Mouse (Mus musculus): ENCODE data around the gene 1700017B05Rik. TPM values are rescaled to one million over a fixed set of nuclear protein-coding genes. Genes with fewer than 3 reads are reported as not detected.

1700017B05Rik gene
- polyA plus RNA-seq, 1 experiment from 2014 or later, result 13.1 TPM

DNA sequence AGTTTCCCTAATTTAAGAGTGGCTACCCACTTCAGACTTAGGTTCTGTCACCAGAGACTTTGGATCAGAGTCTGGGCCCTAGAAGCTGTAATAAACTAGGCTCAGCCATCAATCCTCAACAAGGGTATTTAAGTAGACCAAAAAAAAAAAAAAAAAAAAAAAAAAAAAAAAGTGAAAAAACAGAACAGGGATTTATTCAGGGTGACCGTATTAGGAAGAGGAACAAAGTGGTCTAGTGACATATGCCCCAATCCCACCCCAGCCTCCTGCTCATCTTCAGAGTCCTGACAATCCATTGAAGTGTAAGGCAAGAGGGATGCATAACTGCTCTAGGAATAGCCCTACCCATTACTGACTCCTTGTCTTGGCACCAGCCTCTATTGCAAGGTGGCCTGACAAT is 40.9 kb upstream of the 1700017B05Rik start:
- Histone ChIP-seq H3K4me2 (ENCODE audit: low read length) (no peak overlapping the region), H3K27me3 (ENCODE audit: insufficient read depth, low read length) (no peaks in the 10 kb centered on the region), H3K9ac (ENCODE audit: low read depth, low read length) (no peak overlapping the region), H3K4me3 (replicated peaks; ENCODE audit: low read depth, low read length) (no peak overlapping the region), H3K27ac (no peak overlapping the region), H3K9me3 (replicated peaks; ENCODE audit: low read length) (no peaks in the 10 kb centered on the region; the same call in 1 of the 2 replicates), H3K4me1 (replicated peaks; ENCODE audit: insufficient read depth, low read length) (no peaks in the 10 kb centered on the region), H3K36me3 (ENCODE audit: insufficient read depth, low read length) (no peaks in the 10 kb centered on the region)
- DNase-seq (ENCODE audit: low spot score) (no peak), ATAC-seq (replicated peaks; ENCODE audit: low FRiP score, low read depth) (no peak)
- 89% methylated on average over 1 of the region's 1 CpGs for WGBS
- TF ChIP-seq CTCF (IDR thresholded peaks at IDR 0.05; ENCODE audit: low read depth), result no peak

DNA sequence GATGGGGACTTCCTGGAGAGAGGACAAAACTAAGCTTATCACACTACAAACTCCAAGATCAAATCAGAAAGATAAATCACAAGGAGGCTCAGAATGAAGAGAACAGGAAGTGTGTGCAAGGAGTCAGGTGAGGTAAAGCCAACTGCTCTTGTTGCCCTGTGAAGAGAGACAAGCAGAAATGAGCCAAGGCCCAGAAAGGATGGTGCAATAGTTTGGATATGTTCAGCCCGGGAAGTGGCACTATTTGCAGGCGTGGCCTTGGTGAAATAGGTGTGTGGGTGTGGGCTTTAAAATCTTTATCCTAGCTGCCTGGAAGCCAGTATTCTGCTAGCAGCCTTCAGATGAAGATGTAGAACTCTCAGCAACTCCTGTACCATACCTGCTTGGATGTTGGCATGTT is 38.4 kb upstream of the 1700017B05Rik start:
- Histone ChIP-seq H3K9ac (ENCODE audit: low read depth, low read length) (no peak overlapping the region), H3K27ac (no peak overlapping the region), H3K4me2 (ENCODE audit: low read length) (no peak overlapping the region), H3K36me3 (ENCODE audit: insufficient read depth, low read length) (no peaks in the 10 kb centered on the region), H3K4me3 (replicated peaks; ENCODE audit: low read depth, low read length) (no peak overlapping the region), H3K27me3 (ENCODE audit: insufficient read depth, low read length) (no peaks in the 10 kb centered on the region), H3K9me3 (replicated peaks; ENCODE audit: low read length) (no peaks in the 10 kb centered on the region; the same call in 1 of the 2 replicates), H3K4me1 (replicated peaks; ENCODE audit: insufficient read depth, low read length) (no peaks in the 10 kb centered on the region)
- DNase-seq (ENCODE audit: low spot score), result no peak
- no peak for TF ChIP-seq CTCF (IDR thresholded peaks at IDR 0.05; ENCODE audit: low read depth)
- no peak for ATAC-seq (replicated peaks; ENCODE audit: low FRiP score, low read depth)
- 81% methylated on average over 2 of the region's 2 CpGs for WGBS

DNA sequence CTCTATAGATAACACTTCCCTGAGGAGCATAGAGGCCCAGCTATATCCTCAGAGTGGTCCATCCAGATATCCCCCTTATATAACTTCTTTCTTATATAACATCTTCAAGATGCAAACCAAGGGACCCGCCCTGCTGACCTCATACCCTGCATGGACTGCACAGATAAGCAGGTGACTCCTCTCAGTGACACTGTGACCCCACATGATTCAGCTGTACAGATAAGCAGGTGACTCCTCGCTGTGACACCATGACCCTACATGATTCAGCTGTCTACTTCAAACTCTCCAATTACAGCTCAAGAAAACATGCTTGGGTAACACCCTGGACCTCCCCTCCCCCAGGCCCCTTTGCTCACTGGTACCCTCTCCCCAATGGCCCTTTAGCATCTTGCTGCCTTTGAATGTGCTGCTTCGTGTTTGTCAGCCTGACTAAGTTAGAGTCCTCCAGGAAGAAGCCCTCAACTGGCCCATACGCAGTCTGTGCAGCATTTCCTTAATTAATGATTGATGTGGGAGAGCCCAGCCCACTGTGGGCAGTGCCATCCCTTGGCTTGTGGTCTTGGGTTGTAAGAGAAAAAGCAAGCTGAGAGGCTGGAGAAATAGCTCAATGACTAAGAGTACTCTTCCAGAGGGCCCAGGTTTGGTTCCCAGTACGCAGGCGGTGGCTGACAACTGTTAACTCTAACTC is 37.5 kb upstream of the 1700017B05Rik start:
- Histone ChIP-seq H3K36me3 (ENCODE audit: insufficient read depth, low read length) (no peaks in the 10 kb centered on the region), H3K4me2 (ENCODE audit: low read length) (no peak overlapping the region), H3K27me3 (ENCODE audit: insufficient read depth, low read length) (no peaks in the 10 kb centered on the region), H3K4me1 (replicated peaks; ENCODE audit: insufficient read depth, low read length) (no peaks in the 10 kb centered on the region), H3K9me3 (replicated peaks; ENCODE audit: low read length) (no peaks in the 10 kb centered on the region; the same call in 1 of the 2 replicates), H3K4me3 (replicated peaks; ENCODE audit: low read depth, low read length) (no peak overlapping the region), H3K27ac (no peak overlapping the region), H3K9ac (ENCODE audit: low read depth, low read length) (no peak overlapping the region)
- WGBS, result 50% methylated on average over 6 of the region's 6 CpGs
- ATAC-seq (replicated peaks; ENCODE audit: low FRiP score, low read depth) (0 out of 2 replicates have a peak, but pooled peaks have one; percentile 10), DNase-seq (ENCODE audit: low spot score) (no peak)
- no peak for TF ChIP-seq CTCF (IDR thresholded peaks at IDR 0.05; ENCODE audit: low read depth)

DNA sequence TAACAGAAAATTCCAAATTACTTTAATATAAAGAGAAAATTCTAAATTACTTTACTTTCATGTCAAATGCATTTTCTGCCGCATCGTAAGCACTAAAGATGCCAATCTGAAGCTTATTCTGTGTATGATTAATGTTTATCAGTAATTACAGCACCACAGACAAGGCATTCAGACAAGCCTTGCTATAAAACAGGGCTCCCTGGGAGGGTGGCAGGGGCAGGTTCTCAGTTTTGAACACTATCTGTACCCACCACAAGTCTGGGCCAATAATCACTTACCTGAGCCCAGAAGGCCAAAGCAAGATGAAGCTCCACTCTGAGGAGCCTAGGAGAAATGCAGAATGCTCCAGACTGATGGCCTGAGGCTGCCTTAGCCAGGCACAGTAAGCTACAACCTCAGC is 35.5 kb upstream of the 1700017B05Rik start:
- 87% methylated on average over 2 of the region's 2 CpGs for WGBS
- no peak for ATAC-seq (replicated peaks; ENCODE audit: low FRiP score, low read depth)
- no peak for TF ChIP-seq CTCF (IDR thresholded peaks at IDR 0.05; ENCODE audit: low read depth)

DNA sequence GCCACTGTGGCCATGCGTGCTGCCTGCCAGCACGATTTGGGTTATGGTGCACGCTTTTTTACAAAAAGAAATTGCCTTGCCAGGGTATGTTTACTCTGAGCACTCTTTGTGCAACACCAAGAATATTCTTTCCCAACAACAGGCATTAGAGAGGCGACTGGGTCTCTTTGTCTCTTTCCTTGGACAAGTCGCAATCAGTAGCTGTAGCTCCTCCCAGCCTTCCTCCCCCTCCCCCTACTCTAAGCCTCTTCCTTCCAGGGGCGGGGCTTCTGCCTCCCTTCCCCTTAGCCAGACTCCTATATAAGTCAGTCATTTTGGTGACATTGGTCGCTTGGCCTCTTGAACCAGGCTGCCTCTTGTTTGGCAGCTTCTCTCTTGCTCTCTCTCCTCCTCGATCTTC is 33.9 kb upstream of the 1700017B05Rik start:
- ATAC-seq (replicated peaks; ENCODE audit: low FRiP score, low read depth) (no peak), DNase-seq (ENCODE audit: low spot score) (no peak)
- H3K9ac ChIP-seq (ENCODE audit: low read depth, low read length), result no peak overlapping the region
- no peaks in the 10 kb centered on the region for H3K27me3 ChIP-seq (ENCODE audit: insufficient read depth, low read length)
- no peak overlapping the region for H3K4me3 ChIP-seq (replicated peaks; ENCODE audit: low read depth, low read length)
- TF ChIP-seq CTCF (IDR thresholded peaks at IDR 0.05; ENCODE audit: low read depth), result no peak
- no peak overlapping the region for H3K27ac ChIP-seq
- 76% methylated on average over 8 of the region's 8 CpGs for WGBS
- no peaks in the 10 kb centered on the region for H3K4me1 ChIP-seq (replicated peaks; ENCODE audit: insufficient read depth, low read length)
- no peak overlapping the region for H3K4me2 ChIP-seq (ENCODE audit: low read length)
- H3K36me3 ChIP-seq (ENCODE audit: insufficient read depth, low read length), result no peaks in the 10 kb centered on the region
- H3K9me3 ChIP-seq (replicated peaks; ENCODE audit: low read length), result no peaks in the 10 kb centered on the region

More for the DNA sequence above, 35.5 kb upstream of the 1700017B05Rik start:
- H3K27ac ChIP-seq, result no peak overlapping the region
- H3K9ac ChIP-seq (ENCODE audit: low read depth, low read length), result no peak overlapping the region
- no peaks in the 10 kb centered on the region for H3K36me3 ChIP-seq (ENCODE audit: insufficient read depth, low read length)
- no peaks in the 10 kb centered on the region for H3K9me3 ChIP-seq (replicated peaks; ENCODE audit: low read length)
- no peaks in the 10 kb centered on the region for H3K27me3 ChIP-seq (ENCODE audit: insufficient read depth, low read length)
- no peak overlapping the region for H3K4me3 ChIP-seq (replicated peaks; ENCODE audit: low read depth, low read length)
- no peak for DNase-seq (ENCODE audit: low spot score)
- H3K4me1 ChIP-seq (replicated peaks; ENCODE audit: insufficient read depth, low read length), result no peaks in the 10 kb centered on the region
- no peak overlapping the region for H3K4me2 ChIP-seq (ENCODE audit: low read length)

DNA sequence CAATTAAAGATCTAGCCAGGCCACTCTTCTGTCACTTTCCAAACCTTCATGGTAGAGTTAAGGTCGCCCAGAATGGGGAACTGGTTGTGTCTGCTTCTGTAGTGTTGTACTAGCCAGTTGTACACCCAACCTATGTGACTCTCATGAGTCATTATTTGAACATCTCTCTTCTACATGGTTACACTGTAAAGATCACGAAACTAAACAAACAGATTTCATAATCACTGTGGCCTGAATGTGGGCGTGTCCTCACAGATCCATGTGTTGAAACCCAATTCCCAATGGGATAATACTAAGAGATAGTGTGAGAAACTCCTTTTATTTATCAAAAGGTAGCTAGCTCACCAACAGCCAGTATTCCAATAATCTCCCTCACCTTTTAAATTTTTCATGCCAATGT is 33.3 kb upstream of the 1700017B05Rik start:
- no peak for ATAC-seq (replicated peaks; ENCODE audit: low FRiP score, low read depth)
- no peak overlapping the region for H3K27ac ChIP-seq
- no peak for TF ChIP-seq CTCF (IDR thresholded peaks at IDR 0.05; ENCODE audit: low read depth)
- H3K27me3 ChIP-seq (ENCODE audit: insufficient read depth, low read length), result no peaks in the 10 kb centered on the region
- no peaks in the 10 kb centered on the region for H3K9me3 ChIP-seq (replicated peaks; ENCODE audit: low read length)
- no peaks in the 10 kb centered on the region for H3K36me3 ChIP-seq (ENCODE audit: insufficient read depth, low read length)
- WGBS, result 83% methylated on average over 3 of the region's 3 CpGs
- DNase-seq (ENCODE audit: low spot score), result no peak
- no peaks in the 10 kb centered on the region for H3K4me1 ChIP-seq (replicated peaks; ENCODE audit: insufficient read depth, low read length)
- H3K4me3 ChIP-seq (replicated peaks; ENCODE audit: low read depth, low read length), result no peak overlapping the region
- H3K9ac ChIP-seq (ENCODE audit: low read depth, low read length), result no peak overlapping the region
- H3K4me2 ChIP-seq (ENCODE audit: low read length), result no peak overlapping the region

DNA sequence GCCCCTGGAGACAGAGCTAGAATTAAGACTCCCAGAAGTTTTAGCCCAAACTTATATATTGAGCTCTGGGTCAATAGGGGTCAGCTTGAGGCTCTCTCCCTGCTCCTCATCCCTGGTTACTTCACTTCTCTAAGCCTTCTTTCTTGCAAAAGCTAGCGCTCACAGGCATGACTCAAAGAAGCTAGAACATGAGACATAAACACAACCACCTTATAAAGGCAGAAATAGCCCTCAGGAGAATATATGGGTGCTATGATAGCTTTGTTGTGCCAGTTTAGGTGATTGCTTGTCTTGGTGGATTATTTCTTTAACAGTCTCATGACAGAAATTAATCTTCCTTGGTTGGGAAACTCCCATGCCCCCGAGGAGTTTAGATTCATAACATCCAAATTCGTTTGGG is 32.5 kb upstream of the 1700017B05Rik start:
- Histone ChIP-seq H3K4me3 (replicated peaks; ENCODE audit: low read depth, low read length) (no peak overlapping the region), H3K27me3 (ENCODE audit: insufficient read depth, low read length) (no peaks in the 10 kb centered on the region), H3K4me2 (ENCODE audit: low read length) (no peak overlapping the region), H3K36me3 (ENCODE audit: insufficient read depth, low read length) (no peaks in the 10 kb centered on the region), H3K9ac (ENCODE audit: low read depth, low read length) (no peak overlapping the region), H3K4me1 (replicated peaks; ENCODE audit: insufficient read depth, low read length) (no peaks in the 10 kb centered on the region), H3K9me3 (replicated peaks; ENCODE audit: low read length) (no peaks in the 10 kb centered on the region), H3K27ac (no peak overlapping the region)
- no peak for DNase-seq (ENCODE audit: low spot score)
- WGBS, result 61% methylated on average over 3 of the region's 3 CpGs
- no peak for ATAC-seq (replicated peaks; ENCODE audit: low FRiP score, low read depth)
- no peak for TF ChIP-seq CTCF (IDR thresholded peaks at IDR 0.05; ENCODE audit: low read depth)

Data from kidney, postnatal 0 days (tissue).